Mouse (Mus musculus): ENCODE measurements around the gene Orai3. TPM values are rescaled to one million over a fixed set of nuclear protein-coding genes. Genes with fewer than 3 reads are reported as not detected.

The Orai3 gene
- polyA plus RNA-seq, 1 experiment from 2014 or later = 8.5 TPM

GRCm38 (mm10) chr7:127745652-127746493 is 23.7 kb upstream of the Orai3 start:
- WGBS = under 1% methylated on average over 38 of the region's 39 CpGs
- Histone ChIP-seq H3K9ac (ENCODE audit: low read depth, low read length) (peak overlapping the region; percentile 89), H3K4me2 (replicated peaks; ENCODE audit: low read depth, low read length) (peak overlapping the region; percentile 90), H3K4me1 (replicated peaks; ENCODE audit: control insufficient read depth, insufficient read depth, low read length) (no peaks in the 10 kb centered on the region; the same call in 1 of the 2 replicates), H3K27me3 (ENCODE audit: control insufficient read depth, insufficient read depth, low read length) (no peaks in the 10 kb centered on the region), H3K4me3 (ENCODE audit: low read depth, low read length) (peak overlapping the region; percentile 93), H3K9me3 (ENCODE audit: control insufficient read depth, low read length) (no peaks in the 10 kb centered on the region), H3K36me3 (ENCODE audit: control insufficient read depth, insufficient read depth, low read length) (peaks cover 7% of the 10 kb centered on the region), H3K27ac (ENCODE audit: low read depth, low read length) (peak overlapping the region; percentile 90)
- peak; percentile 86 for ATAC-seq (ENCODE audit: low FRiP score)
- DNase-seq (ENCODE audit: low spot score) = peak; percentile 98

- peak; percentile 33 for ATAC-seq (ENCODE audit: low FRiP score)
- Histone ChIP-seq H3K27me3 (ENCODE audit: control insufficient read depth, insufficient read depth, low read length) (no peaks in the 10 kb centered on the region), H3K27ac (ENCODE audit: low read depth, low read length) (peak overlapping the region; percentile 90), H3K4me2 (replicated peaks; ENCODE audit: low read depth, low read length) (peak overlapping the region; percentile 90), H3K4me1 (replicated peaks; ENCODE audit: control insufficient read depth, insufficient read depth, low read length) (no peaks in the 10 kb centered on the region; the same call in 1 of the 2 replicates), H3K9me3 (ENCODE audit: control insufficient read depth, low read length) (no peaks in the 10 kb centered on the region), H3K36me3 (ENCODE audit: control insufficient read depth, insufficient read depth, low read length) (peaks cover 9% of the 10 kb centered on the region), H3K4me3 (ENCODE audit: low read depth, low read length) (peak overlapping the region; percentile 93), H3K9ac (ENCODE audit: low read depth, low read length) (peak overlapping the region; percentile 89)
- WGBS = under 1% methylated on average over 29 of the region's 62 CpGs
- peak; percentile 55 for DNase-seq (ENCODE audit: low spot score)
These were observed 22.8 kb upstream of the Orai3 start for GRCm38 (mm10) chr7:127746494-127747491.

- peak overlapping the region; percentile 90 for H3K4me2 ChIP-seq (replicated peaks; ENCODE audit: low read depth, low read length)
- H3K4me1 ChIP-seq (replicated peaks; ENCODE audit: control insufficient read depth, insufficient read depth, low read length) = no peaks in the 10 kb centered on the region; the same call in 1 of the 2 replicates
- peaks cover 13% of the 10 kb centered on the region for H3K36me3 ChIP-seq (ENCODE audit: control insufficient read depth, insufficient read depth, low read length)
- WGBS = 39% methylated on average over 6 of the region's 6 CpGs
- H3K27ac ChIP-seq (ENCODE audit: low read depth, low read length) = peak overlapping the region; percentile 21; the same call in 1 of the 2 replicates
- DNase-seq (ENCODE audit: low spot score) (no peak), ATAC-seq (ENCODE audit: low FRiP score) (no peak)
- H3K4me3 ChIP-seq (ENCODE audit: low read depth, low read length) = peak overlapping the region; percentile 93
- no peaks in the 10 kb centered on the region for H3K9me3 ChIP-seq (ENCODE audit: control insufficient read depth, low read length)
- no peaks in the 10 kb centered on the region for H3K27me3 ChIP-seq (ENCODE audit: control insufficient read depth, insufficient read depth, low read length)
- H3K9ac ChIP-seq (ENCODE audit: low read depth, low read length) = peak overlapping the region; percentile 89
These were observed 21.9 kb upstream of the Orai3 start for GRCm38 (mm10) chr7:127747559-127748234.

GRCm38 (mm10) chr7:127748235-127748560 is 21.4 kb upstream of the Orai3 start:
- DNase-seq (ENCODE audit: low spot score) (no peak), ATAC-seq (ENCODE audit: low FRiP score) (no peak)
- WGBS = 93% methylated on average over 28 of the region's 28 CpGs
- Histone ChIP-seq H3K27me3 (ENCODE audit: control insufficient read depth, insufficient read depth, low read length) (no peaks in the 10 kb centered on the region), H3K36me3 (ENCODE audit: control insufficient read depth, insufficient read depth, low read length) (peaks cover 13% of the 10 kb centered on the region), H3K4me1 (replicated peaks; ENCODE audit: control insufficient read depth, insufficient read depth, low read length) (no peaks in the 10 kb centered on the region; the same call in 1 of the 2 replicates), H3K4me3 (ENCODE audit: low read depth, low read length) (0 out of 2 replicates have a peak overlapping the region, but pooled peaks have one; percentile 93), H3K9ac (ENCODE audit: low read depth, low read length) (no peak overlapping the region), H3K9me3 (ENCODE audit: control insufficient read depth, low read length) (no peaks in the 10 kb centered on the region), H3K27ac (ENCODE audit: low read depth, low read length) (no peak overlapping the region; the same call in 1 of the 2 replicates), H3K4me2 (replicated peaks; ENCODE audit: low read depth, low read length) (no peak overlapping the region)

- no peak overlapping the region for H3K27ac ChIP-seq (ENCODE audit: low read depth, low read length)
- no peak for DNase-seq (ENCODE audit: low spot score)
- no peaks in the 10 kb centered on the region for H3K9me3 ChIP-seq (ENCODE audit: control insufficient read depth, low read length)
- ATAC-seq (ENCODE audit: low FRiP score) = no peak
- WGBS = 91% methylated on average over 19 of the region's 19 CpGs
- peaks cover 13% of the 10 kb centered on the region for H3K36me3 ChIP-seq (ENCODE audit: control insufficient read depth, insufficient read depth, low read length)
- no peaks in the 10 kb centered on the region; the same call in 1 of the 2 replicates for H3K4me1 ChIP-seq (replicated peaks; ENCODE audit: control insufficient read depth, insufficient read depth, low read length)
- H3K4me3 ChIP-seq (ENCODE audit: low read depth, low read length) = no peak overlapping the region
- H3K9ac ChIP-seq (ENCODE audit: low read depth, low read length) = no peak overlapping the region
- H3K27me3 ChIP-seq (ENCODE audit: control insufficient read depth, insufficient read depth, low read length) = no peaks in the 10 kb centered on the region
- H3K4me2 ChIP-seq (replicated peaks; ENCODE audit: low read depth, low read length) = no peak overlapping the region
These were observed 19.2 kb upstream of the Orai3 start for GRCm38 (mm10) chr7:127750131-127751127.

GRCm38 (mm10) chr7:127751619-127752018 is 18.0 kb upstream of the Orai3 start:
- Histone ChIP-seq H3K36me3 (ENCODE audit: control insufficient read depth, insufficient read depth, low read length) (peaks cover 13% of the 10 kb centered on the region), H3K27ac (ENCODE audit: low read depth, low read length) (no peak overlapping the region), H3K27me3 (ENCODE audit: control insufficient read depth, insufficient read depth, low read length) (no peaks in the 10 kb centered on the region), H3K9me3 (ENCODE audit: control insufficient read depth, low read length) (no peaks in the 10 kb centered on the region), H3K4me1 (replicated peaks; ENCODE audit: control insufficient read depth, insufficient read depth, low read length) (no peaks in the 10 kb centered on the region; the same call in 1 of the 2 replicates), H3K9ac (ENCODE audit: low read depth, low read length) (no peak overlapping the region), H3K4me2 (replicated peaks; ENCODE audit: low read depth, low read length) (no peak overlapping the region), H3K4me3 (ENCODE audit: low read depth, low read length) (no peak overlapping the region)
- ATAC-seq (ENCODE audit: low FRiP score) (no peak), DNase-seq (ENCODE audit: low spot score) (no peak)
- WGBS = 94% methylated on average over 5 of the region's 5 CpGs

GRCm38 (mm10) chr7:127752069-127752468 is 17.5 kb upstream of the Orai3 start:
- H3K9me3 ChIP-seq (ENCODE audit: control insufficient read depth, low read length) = no peaks in the 10 kb centered on the region
- 94% methylated on average over 27 of the region's 27 CpGs for WGBS
- H3K4me2 ChIP-seq (replicated peaks; ENCODE audit: low read depth, low read length) = no peak overlapping the region
- no peak overlapping the region for H3K4me3 ChIP-seq (ENCODE audit: low read depth, low read length)
- no peak overlapping the region for H3K27ac ChIP-seq (ENCODE audit: low read depth, low read length)
- H3K4me1 ChIP-seq (replicated peaks; ENCODE audit: control insufficient read depth, insufficient read depth, low read length) = no peaks in the 10 kb centered on the region; the same call in 1 of the 2 replicates
- ATAC-seq (ENCODE audit: low FRiP score) (no peak), DNase-seq (ENCODE audit: low spot score) (no peak)
- H3K36me3 ChIP-seq (ENCODE audit: control insufficient read depth, insufficient read depth, low read length) = peaks cover 13% of the 10 kb centered on the region
- no peak overlapping the region for H3K9ac ChIP-seq (ENCODE audit: low read depth, low read length)
- H3K27me3 ChIP-seq (ENCODE audit: control insufficient read depth, insufficient read depth, low read length) = no peaks in the 10 kb centered on the region
